Mouse (Mus musculus) embryo, embryonic 10.5 days (tissue): ENCODE results near the gene Ick.
A peak's percentile ranks its signal among the peaks of the same experiment; 100 is the strongest.
"Not testable (repeated sequence)": the region's sequence is repeated elsewhere in the genome, so short reads cannot be mapped to it uniquely, and the experiment has no call there.

ENCODE experiments used
- DNase-seq: peaks from one replicate; pipeline ENCODE4 v3.0.0-alpha.2; 2015; ENCODE audit warnings: low spot score

Gene Ick

GRCm38 (mm10) chr9:78108796-78109239, at the start of gene Ick, which contains the start of gene Fbxo9:
Gene Ick (plus strand): TSS chr9:78109192.
Gene Fbxo9 (minus strand): TSS chr9:78109065.
- peak; percentile 99 for DNase-seq

GRCm38 (mm10) chr9:78059525-78060120, 49.4 kb upstream of the Ick start:
- no peak for DNase-seq

DNA sequence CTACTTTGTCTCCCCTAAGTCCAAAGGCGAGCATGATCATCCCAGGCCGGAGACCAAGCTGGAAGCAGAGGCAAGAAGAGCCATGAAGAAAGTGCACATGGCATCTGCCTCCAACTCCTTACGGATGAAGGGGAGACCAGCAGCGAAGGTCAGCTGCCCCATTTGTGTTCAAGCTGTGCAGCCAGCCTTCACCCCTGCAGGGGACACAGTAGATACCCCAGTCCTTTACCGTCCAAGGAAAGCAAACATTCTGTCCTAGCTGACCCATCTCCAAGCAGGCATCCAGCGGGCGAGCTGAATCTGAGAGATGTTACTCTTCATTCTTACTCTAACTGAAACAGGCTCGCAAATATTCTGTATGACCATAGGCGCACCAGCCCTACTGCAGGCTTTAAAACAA, 46.6 kb upstream of the Ick start:
- DNase-seq: no peak

- no peak for DNase-seq
These were observed 44.9 kb upstream of the Ick start for GRCm38 (mm10) chr9:78064121-78064520.

DNA sequence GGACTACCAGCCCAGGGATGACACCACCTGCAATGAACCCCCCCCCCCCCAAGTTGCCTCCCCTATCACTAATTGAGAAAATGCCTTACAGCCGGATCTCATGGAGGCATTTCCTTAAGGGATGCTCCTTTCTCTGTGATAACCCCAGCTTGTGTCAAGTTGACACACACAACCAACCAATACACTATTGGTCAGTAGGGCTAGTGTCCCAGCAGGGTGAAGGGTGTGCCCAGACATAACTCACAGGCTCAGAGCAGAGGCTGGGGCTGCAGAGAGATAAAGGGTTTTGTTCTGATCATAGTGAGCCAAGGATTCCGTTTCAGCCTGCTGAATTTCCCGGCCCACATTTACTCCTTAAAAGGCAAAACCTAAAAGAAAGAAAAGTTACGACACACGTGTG, 38.5 kb upstream of the Ick start:
- no peak for DNase-seq

DNA sequence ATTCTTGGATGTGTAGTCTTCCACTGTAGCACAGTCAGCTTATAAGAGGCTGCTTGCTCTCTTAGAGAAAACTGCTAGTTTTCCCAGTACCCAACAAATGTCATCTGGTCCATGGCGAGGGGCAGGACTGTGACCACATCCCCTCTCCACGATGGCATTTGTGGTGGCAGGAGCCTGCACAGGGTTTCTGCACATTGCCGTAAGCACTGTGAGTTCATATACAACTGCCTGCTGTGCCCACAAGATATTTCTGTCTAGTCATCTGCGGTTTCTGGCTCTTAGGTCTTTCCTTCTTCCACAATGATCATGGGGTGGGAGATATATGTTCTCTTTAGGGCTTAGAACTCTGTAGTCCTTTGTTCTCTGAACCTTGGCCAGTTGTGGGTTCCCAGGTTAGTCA, 37.4 kb upstream of the Ick start:
- DNase-seq: no peak

- not testable (repeated sequence) for DNase-seq
These were observed 35.7 kb upstream of the Ick start for GRCm38 (mm10) chr9:78073291-78073690.

DNA sequence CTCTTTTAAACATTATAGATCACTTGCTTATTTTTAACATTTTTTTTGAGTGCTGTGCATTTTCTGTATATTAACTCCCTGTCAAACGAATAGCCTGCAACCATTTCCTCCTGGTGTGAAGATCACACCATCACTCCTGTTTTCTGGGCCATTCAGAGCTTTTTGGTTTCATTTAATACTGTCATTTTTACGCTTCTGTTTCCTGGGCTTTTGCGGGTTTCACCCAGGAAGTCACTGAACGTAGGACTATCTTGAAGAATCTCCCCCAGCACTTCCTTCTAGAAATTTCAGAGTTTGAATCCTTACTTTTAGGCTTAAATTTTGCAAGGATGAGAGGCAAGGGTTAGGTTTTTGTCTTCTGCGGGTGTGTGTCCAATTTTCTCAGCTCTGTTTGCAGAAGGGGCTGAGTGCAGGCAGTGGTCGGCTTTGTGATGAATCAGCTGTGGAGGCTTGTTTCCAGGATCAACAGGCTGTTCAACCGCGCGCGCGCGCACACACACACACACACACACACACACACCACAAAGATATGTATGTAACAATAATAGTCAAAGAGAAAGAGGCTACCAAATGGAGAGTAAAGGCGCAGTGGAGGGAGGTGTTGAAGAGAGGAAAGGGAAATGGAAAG, 35.2 kb upstream of the Ick start:
- DNase-seq: no peak

DNA sequence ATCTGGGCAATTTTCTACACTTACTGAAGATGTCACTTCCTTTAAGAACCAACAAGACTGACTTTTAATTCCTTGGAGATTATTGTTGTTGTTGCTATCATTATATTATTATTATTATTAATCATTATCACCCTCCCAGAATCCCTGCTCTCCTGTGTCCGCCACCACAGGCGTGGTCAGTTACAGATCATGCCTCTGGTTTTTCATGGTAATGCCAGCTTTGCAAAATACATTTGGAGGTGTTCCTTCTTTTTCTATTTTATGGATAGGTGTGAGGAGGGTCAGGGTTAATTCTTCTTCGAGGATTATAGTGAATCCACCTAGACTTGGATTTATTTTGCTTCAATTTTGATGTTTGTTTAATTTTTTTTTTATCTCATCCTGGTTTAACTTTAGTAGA, 33.7 kb upstream of the Ick start:
- DNase-seq: no peak

DNA sequence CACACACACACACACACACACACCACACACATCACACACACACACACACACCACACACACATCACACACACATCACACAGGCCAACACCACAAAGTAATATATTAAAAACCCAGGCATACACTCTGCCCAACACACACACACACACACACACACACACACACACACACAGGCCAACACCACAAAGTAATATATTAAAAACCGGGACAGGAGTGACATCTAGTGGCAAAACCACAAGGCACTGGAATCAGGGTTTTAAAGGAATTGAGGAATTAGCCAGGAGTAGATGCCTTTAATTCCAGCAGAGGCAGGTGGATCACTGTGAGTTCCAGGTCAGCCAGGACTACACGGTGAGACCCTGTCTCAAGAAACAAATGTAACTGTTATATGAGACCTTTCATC, 30.8 kb upstream of the Ick start:
- DNase-seq: peak; percentile 29

DNA sequence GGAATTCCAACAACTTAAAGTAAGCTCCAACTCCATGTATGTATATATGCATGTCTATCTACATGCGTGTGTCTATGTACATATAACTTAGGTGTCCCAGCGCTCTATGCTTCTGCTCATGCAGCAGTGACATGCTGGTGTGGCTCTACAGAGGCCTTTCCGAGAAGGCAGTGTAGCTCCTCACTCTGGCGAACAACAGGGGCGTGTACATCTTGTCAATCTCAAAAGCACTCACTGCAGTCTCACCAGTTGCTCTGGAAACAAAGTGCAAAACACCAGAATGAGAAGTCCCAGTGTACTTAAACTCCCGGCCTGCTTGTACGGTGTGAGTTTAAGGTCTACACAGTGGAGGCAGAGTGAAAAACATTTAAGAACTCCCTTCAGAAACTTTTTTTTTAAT, 27.2 kb upstream of the Ick start:
- peak; percentile 15 for DNase-seq

DNA sequence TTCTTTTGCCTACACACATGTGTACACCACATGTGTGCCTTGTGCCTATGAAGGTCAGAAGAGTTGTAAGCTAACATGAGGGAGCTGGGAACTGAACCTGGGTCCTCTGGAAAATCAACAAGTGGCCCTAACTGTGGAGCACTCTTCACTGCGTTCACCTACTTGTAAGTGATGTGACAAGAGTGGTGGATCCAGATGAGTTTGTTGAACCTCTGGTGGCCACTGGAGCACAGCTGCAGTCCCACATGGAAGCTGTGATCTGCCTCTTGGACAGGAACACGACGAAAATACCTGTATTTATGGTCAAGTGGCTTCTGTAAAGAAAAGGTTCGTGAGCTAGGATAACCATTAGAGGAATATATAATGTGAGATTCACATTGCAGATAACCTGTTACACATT, 24.7 kb upstream of the Ick start:
- no peak for DNase-seq

GRCm38 (mm10) chr9:78085722-78086287, 23.2 kb upstream of the Ick start:
- no peak for DNase-seq

DNA sequence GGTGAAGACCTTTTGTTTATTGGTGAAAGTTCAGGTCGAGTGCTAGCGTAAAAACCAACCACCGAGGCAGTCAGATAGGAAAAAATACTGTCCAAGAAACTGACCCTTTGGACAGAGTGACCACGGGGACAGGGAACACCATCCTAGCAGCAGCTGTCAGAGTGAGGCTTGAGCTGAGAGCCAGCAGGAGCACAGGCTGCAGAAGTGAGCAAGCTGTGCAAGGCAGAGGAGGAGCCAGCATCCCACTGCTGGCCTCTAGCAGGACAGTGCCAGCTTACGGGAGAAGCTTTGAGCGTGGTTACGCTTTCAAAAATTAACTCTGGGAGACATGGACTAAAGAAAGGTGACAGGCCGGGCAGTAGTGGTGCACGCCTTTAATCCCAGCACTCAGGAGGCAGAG, 21.2 kb upstream of the Ick start:
- no peak for DNase-seq

DNA sequence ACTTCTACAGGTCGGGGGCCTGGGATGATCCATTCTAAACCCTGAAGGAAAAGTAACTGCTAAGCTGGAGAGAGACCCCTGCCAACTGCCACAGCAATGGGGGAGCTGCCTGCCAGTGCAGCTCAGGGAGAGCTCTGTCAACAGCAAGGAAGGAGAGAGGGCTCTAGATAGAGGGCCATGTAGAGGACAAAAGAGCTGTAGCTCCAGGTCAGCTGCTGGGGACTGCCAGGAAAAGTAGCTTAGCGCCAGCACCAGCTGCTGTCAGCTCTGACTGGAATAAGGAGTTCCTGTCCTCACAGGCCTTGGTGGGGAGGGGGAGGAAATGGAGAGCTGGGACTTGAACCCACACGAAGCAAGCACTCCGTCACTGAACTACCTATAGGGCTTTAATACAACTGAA, 20.5 kb upstream of the Ick start:
- no peak for DNase-seq

DNA sequence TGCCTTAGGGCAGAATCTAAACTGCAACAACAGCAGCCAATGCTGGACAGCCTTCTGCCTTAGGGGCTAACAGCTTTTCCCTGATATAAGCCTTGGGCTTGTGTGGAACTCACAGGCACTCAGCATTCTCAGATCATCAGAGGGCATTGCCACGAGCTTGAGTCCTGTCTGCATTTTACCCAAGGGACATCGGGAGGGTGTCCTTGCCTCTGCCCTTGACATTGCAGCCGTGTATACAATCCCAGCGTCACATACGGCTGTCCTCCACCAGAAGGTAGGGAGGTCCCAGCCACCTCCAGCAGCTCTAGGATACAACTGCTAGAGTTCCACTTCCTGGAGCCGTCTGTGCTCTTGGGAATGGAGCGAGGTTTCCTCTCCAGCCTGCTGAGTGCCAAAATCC, 20.0 kb upstream of the Ick start:
- no peak for DNase-seq

- no peak for DNase-seq
These were observed 19.1 kb upstream of the Ick start for GRCm38 (mm10) chr9:78089906-78090305.

DNA sequence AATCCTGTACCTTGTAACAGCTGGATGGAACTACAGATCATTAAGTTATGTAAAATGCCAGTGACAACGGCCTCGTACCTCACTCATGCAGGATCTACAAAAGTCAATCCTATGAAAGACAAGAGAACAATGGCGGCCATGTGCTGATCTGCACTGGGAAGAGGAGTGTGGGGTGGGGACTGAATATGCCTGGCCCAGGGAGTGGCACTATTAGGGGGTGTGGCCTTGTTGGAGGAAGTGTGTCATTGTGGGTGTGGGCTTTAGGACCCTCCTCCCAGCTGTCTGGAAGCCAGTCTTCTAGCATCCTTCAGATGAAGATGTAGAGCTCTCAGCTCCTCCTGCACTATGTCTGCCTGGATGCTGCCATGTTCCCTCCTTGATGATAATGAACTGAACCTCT, 18.4 kb upstream of the Ick start:
- no peak for DNase-seq

DNA sequence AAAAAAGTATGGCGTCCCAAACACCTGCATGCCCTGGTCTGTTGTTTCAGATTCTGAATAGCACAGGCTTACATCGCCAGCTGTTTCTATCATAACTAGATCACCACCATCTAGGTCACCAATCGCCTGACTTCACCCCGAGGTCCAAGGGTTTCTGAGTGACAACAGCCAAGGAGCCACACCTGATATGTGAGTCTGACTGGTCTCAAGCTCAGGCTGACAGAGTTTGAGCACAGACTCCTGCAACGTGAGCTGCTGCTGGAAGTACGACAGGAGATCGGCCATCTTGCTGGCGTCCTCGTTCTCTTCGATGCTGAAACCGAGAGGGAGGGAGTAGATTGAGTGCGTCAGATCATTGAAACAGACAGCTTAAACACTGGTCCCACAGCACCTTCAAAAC, 13.3 kb upstream of the Ick start:
- DNase-seq: no peak

DNA sequence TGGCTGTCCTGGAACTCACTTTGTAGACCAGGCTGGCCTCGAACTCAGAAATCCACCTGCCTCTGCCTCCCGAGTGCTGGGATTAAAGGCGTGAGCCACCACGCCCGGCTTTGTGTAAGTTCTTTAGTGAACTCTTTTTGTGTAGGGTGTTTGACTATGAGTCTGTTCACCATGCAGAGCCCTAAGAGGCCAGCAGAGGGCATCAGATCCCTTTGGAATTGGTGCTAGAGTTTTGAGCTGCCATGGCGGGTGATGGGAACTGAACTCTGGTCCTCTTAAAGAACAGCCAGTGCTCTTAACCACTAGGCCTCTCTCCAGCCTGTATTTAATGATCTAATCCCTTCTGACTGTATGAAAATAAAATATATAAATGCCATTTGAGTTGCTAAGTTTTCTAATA, 12.6 kb upstream of the Ick start:
- DNase-seq: peak; percentile 20

DNA sequence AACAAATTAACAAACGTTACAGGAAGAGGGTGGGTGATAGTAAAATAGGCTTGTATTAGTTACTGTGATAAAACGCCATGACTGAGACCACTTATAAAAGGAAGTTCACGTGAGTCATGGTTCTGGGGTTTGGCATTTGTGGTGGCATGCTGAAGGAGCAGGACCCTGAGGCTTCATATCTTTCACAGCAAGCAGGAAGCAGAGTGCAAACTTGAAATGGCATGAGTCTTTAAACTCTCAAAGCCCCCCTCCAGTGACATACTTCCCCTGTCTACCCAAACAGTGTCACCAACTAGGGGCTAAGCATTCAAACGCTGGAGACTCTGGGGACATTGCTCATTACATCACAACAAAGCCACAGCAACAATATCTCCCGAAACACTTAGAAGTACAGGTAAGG, 8.0 kb upstream of the Ick start:
- DNase-seq: no peak

DNA sequence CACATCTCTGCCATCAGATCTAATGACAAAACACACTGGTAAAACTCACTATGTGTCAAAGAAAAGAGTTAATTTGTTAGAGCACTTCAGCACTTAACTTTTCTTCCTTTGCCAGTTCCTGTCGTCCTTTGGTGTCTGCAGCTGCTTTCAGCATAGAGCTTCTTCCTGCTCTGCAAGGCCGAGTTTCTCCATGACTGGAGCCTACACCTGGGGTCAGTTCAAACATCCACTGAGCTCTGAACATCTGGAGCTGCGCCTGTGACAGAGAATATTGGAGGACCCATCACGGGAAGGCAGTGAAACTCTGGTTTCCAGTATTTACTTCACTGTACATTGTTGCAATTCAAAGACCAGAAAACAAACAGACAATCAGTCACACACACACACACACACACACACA, 7.6 kb upstream of the Ick start:
- DNase-seq: no peak

DNA sequence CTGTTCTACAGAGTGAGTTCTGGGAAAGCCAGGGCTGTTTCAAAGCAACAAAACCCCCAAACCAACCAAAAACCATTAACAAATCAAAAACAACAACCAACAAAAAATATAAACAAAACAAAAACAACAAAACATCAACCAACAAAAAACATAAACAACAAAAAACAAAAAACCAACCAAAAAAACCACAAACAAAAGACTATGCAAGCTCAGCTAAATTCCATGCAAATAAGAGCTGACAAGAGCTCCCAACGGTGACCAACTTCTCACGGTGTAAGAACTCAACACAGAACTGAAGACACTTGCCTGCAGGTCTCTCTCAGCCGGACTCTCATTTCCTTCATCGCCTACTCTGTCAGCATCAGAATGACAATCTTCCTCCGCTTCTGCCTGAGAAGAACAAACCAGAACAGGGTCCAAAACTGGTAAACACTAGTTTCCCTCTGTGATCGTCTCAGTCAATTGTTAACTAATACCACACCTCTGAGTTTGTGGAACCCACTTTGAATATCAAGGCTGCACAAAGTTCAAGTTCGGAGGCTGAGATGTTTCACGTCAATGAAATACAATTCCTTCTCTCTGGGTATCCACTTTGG, 4.9 kb upstream of the Ick start:
- no peak for DNase-seq

DNA sequence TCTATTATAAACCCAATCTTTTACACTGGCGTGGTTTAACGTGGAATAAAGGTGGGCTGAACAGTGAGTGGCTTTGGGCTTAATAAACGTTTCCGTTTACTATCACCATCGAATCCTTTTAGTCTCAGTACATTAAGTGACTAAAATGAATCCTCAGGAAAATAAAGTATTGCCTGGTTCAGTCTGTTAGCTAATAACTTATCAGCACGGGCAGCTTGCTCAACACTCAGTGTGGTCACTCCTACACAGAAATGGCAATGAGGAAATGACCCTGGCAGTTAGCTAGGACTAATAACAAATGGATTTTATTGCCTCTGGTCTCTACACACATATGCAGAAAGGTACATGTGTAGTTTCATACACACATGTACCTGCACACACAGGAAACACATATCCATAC, 4.0 kb upstream of the Ick start:
- no peak for DNase-seq
